Mouse (Mus musculus) hindbrain, postnatal 0 days (tissue): ENCODE measurements at regions not wholly inside any gene's neighbourhood (a gene's known extent, or its start where the extent isn't known, plus 50 kb on each side); places are given as distances from the start of the nearest gene placed in this dataset.

Experiments
- ATAC-seq: fragments of 200-750 bp; cut with Nextera tagmentation; 2 replicates; pipeline ENCODE4 v1.8.0; 2017; ENCODE audit warnings: mild to moderate bottlenecking, moderate TSS enrichment, moderate library complexity
- DNase-seq: peaks from one replicate; pipeline ENCODE4 v3.0.0-alpha.2; 2015; ENCODE audit warnings: low spot score
- H3K27ac ChIP-seq: fragments of 300-500 bp; sonication (generic); 2 replicates; pipeline ENCODE4 v1.5.1; 2014; ENCODE audit warnings: mild to moderate bottlenecking
- H3K27me3 ChIP-seq: fragments of 300-500 bp; sonication (generic); 2 replicates; pipeline ENCODE4 v1.6.1; 2014; ENCODE audit warnings: low read length, mixed read lengths; ENCODE audit not compliant: insufficient read depth
- H3K36me3 ChIP-seq: fragments of 300-500 bp; sonication (generic); 2 replicates; pipeline ENCODE4 v1.6.1; 2014; ENCODE audit warnings: low read length, mixed read lengths; ENCODE audit not compliant: insufficient read depth
- H3K4me1 ChIP-seq: fragments of 300-500 bp; sonication (generic); 2 replicates; pipeline ENCODE4 v1.6.1; 2014; ENCODE audit warnings: antibody characterized with exemption, low read length, mixed read lengths; ENCODE audit not compliant: insufficient read depth
- H3K4me2 ChIP-seq: fragments of 300-500 bp; sonication (generic); 2 replicates; pipeline ENCODE4 v1.6.1; 2014; ENCODE audit warnings: low read depth, mild to moderate bottlenecking, low read length, moderate library complexity, mixed read lengths
- H3K4me3 ChIP-seq: fragments of 300-500 bp; sonication (generic); 2 replicates; pipeline ENCODE4 v1.5.1; 2014; ENCODE audit warnings: low read length
- H3K9ac ChIP-seq: fragments of 300-500 bp; sonication (generic); replicated peaks from 2 replicates; pipeline ENCODE4 v1.6.1; 2014; ENCODE audit warnings: mild to moderate bottlenecking, low read length, moderate library complexity, mixed read lengths
- H3K9me3 ChIP-seq: fragments of 300-500 bp; sonication (generic); 2 replicates; pipeline ENCODE4 v1.6.1; 2016; ENCODE audit warnings: low read length, mixed read lengths
- CTCF ChIP-seq: IDR thresholded peaks from 2 replicates; pipeline ENCODE4 v1.5.1; 2016; ENCODE audit warnings: antibody characterized with exemption, control low read depth, low read depth
- WGBS: fragments of 180-500 bp; shearing (Covaris S2); extraction: QIAGEN DNeasy Blood & Tissue Kit; methylation state at CpG from one replicate; pipeline ENCODE4 v1.1.7; 2014; 5-methylcytosine and 5-hydroxymethylcytosine counted together

GRCm38 (mm10) chr14:24972357-24972756 is 485.4 kb downstream of the Rps24 start:
- ATAC-seq, result 0 out of 2 replicates have a peak, but pooled peaks have one; percentile 32
- TF ChIP-seq CTCF, result no peak

GRCm38 (mm10) chr14:24973039-24973438 is 485.9 kb upstream of the Zmiz1 start:
- DNase-seq, result peak; percentile 21
- no peak overlapping the region; the same call in 1 of the 2 replicates for H3K27ac ChIP-seq

More at GRCm38 (mm10) chr14:24972357-24972756, 485.4 kb downstream of the Rps24 start:
- no peak overlapping the region for H3K27ac ChIP-seq
- H3K4me1 ChIP-seq, result peaks cover 8% of the 10 kb centered on the region; the same call in 1 of the 2 replicates
- H3K9me3 ChIP-seq, result no peaks in the 10 kb centered on the region
- H3K9ac ChIP-seq, result no peak overlapping the region
- no peaks in the 10 kb centered on the region for H3K27me3 ChIP-seq
- DNase-seq, result no peak
- H3K4me3 ChIP-seq, result no peak overlapping the region
- no peak overlapping the region for H3K4me2 ChIP-seq
- H3K36me3 ChIP-seq, result no peaks in the 10 kb centered on the region
- 67% methylated on average over 7 of the region's 7 CpGs for WGBS

GRCm38 (mm10) chr14:24973591-24973990 is 485.4 kb upstream of the Zmiz1 start:
- Histone ChIP-seq H3K4me1 (peaks cover 8% of the 10 kb centered on the region; the same call in 1 of the 2 replicates), H3K27ac (no peak overlapping the region; the same call in 1 of the 2 replicates), H3K9ac (no peak overlapping the region), H3K4me3 (no peak overlapping the region), H3K27me3 (no peaks in the 10 kb centered on the region), H3K36me3 (no peaks in the 10 kb centered on the region), H3K9me3 (no peaks in the 10 kb centered on the region), H3K4me2 (no peak overlapping the region)
- no peak for TF ChIP-seq CTCF
- WGBS, result 34% methylated on average over 4 of the region's 4 CpGs
- DNase-seq (peak; percentile 36), ATAC-seq (no peak)

More at GRCm38 (mm10) chr14:24973039-24973438, 485.9 kb upstream of the Zmiz1 start:
- Histone ChIP-seq H3K9me3 (no peaks in the 10 kb centered on the region), H3K9ac (no peak overlapping the region), H3K36me3 (no peaks in the 10 kb centered on the region), H3K27me3 (no peaks in the 10 kb centered on the region), H3K4me1 (peaks cover 8% of the 10 kb centered on the region; the same call in 1 of the 2 replicates), H3K4me2 (no peak overlapping the region), H3K4me3 (no peak overlapping the region)
- no peak for TF ChIP-seq CTCF
- no peak for ATAC-seq
- WGBS, result 57% methylated on average over 4 of the region's 4 CpGs

- no peaks in the 10 kb centered on the region for H3K4me1 ChIP-seq
- no peaks in the 10 kb centered on the region for H3K9me3 ChIP-seq
- TF ChIP-seq CTCF, result no peak
- no peak overlapping the region for H3K27ac ChIP-seq
- H3K4me2 ChIP-seq, result no peak overlapping the region
- H3K27me3 ChIP-seq, result no peaks in the 10 kb centered on the region
- no peak overlapping the region for H3K9ac ChIP-seq
- H3K36me3 ChIP-seq, result no peaks in the 10 kb centered on the region
- 59% methylated on average over 8 of the region's 8 CpGs for WGBS
- DNase-seq (no peak), ATAC-seq (no peak)
- H3K4me3 ChIP-seq, result no peak overlapping the region
These were observed 476.5 kb upstream of the Zmiz1 start for GRCm38 (mm10) chr14:24982489-24982888.

- Histone ChIP-seq H3K4me2 (no peak overlapping the region), H3K27me3 (no peaks in the 10 kb centered on the region), H3K4me1 (no peaks in the 10 kb centered on the region), H3K4me3 (no peak overlapping the region), H3K9ac (no peak overlapping the region), H3K9me3 (no peaks in the 10 kb centered on the region), H3K36me3 (no peaks in the 10 kb centered on the region), H3K27ac (no peak overlapping the region)
- no peak for DNase-seq
- ATAC-seq, result no peak
- peak; percentile 63 for TF ChIP-seq CTCF
These were observed 475.7 kb upstream of the Zmiz1 start for GRCm38 (mm10) chr14:24983279-24983678.

- TF ChIP-seq CTCF, result no peak
- Histone ChIP-seq H3K9ac (no peak overlapping the region), H3K4me1 (no peaks in the 10 kb centered on the region), H3K4me2 (no peak overlapping the region), H3K36me3 (no peaks in the 10 kb centered on the region), H3K27me3 (no peaks in the 10 kb centered on the region), H3K4me3 (no peak overlapping the region), H3K9me3 (no peaks in the 10 kb centered on the region), H3K27ac (no peak overlapping the region)
- WGBS, result 72% methylated on average over 6 of the region's 6 CpGs
- ATAC-seq, result no peak
- no peak for DNase-seq
These were observed 473.1 kb upstream of the Zmiz1 start for GRCm38 (mm10) chr14:24985806-24986359.

- 74% methylated on average over 4 of the region's 4 CpGs for WGBS
- Histone ChIP-seq H3K27ac (no peak overlapping the region), H3K4me3 (no peak overlapping the region), H3K4me2 (no peak overlapping the region), H3K9me3 (no peaks in the 10 kb centered on the region), H3K9ac (no peak overlapping the region), H3K27me3 (no peaks in the 10 kb centered on the region), H3K36me3 (no peaks in the 10 kb centered on the region), H3K4me1 (no peaks in the 10 kb centered on the region)
- TF ChIP-seq CTCF, result no peak
- DNase-seq (no peak), ATAC-seq (no peak)
These were observed 472.6 kb upstream of the Zmiz1 start for GRCm38 (mm10) chr14:24986404-24986803.
